Mouse (Mus musculus): Measurements from ENCODE around the gene Pradc1. TPM values are rescaled to one million over a fixed set of nuclear protein-coding genes. Genes with fewer than 3 reads are reported as not detected.

Gene Pradc1
- polyA plus RNA-seq, 1 experiment from 2014 or later, result 44.2 TPM

DNA sequence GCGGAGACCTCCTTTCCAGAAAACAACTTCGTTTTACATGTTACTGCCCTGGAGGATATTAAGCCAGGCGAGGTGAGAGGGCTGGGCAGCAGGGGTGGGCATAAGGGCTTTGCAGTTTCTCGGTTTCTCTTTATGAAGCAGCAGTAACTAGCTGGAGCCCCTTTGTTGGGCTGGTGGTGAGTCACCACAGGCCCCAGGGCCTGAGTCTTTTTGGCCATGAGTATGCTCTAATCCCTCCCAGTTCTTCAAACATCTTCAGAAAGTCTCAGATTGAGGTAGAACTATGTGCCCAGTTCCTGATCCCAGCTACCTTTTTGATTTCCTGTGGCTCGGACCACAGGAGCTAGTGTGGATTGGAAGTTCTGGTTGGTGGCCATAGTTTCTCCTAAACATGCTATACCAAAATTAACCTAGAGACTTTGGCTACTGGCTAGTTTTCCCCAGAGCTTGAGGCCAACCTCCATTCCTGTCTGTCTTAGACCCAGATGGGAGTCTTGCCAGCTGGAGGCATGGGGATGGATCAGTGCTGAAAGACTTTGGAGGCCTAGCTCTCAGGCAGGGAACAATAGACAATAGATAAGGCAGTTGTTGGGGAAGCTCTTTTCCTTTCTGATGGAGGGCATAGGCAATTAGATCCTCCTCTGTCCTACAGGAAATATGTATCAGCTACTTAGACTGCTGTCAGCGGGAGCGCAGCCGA, 7.4 kb downstream of the Pradc1 start:
- Histone ChIP-seq H3K36me3 (ENCODE audit: control insufficient read depth, insufficient read depth) (peaks cover 34% of the 10 kb centered on the region), H3K4me3 (ENCODE audit: low read length) (no peak overlapping the region), H3K9ac (ENCODE audit: low read length) (no peak overlapping the region), H3K4me2 (ENCODE audit: low read depth, low read length) (no peak overlapping the region), H3K27me3 (ENCODE audit: control insufficient read depth, insufficient read depth, low read length) (no peaks in the 10 kb centered on the region), H3K27ac (ENCODE audit: low read length) (no peak overlapping the region), H3K9me3 (replicated peaks; ENCODE audit: control insufficient read depth, low read length) (no peaks in the 10 kb centered on the region), H3K4me1 (ENCODE audit: control insufficient read depth, insufficient read depth, low read length) (no peaks in the 10 kb centered on the region; the same call in 1 of the 2 replicates)
- WGBS, result 73% methylated on average over 8 of the region's 8 CpGs
- ATAC-seq (replicated peaks; ENCODE audit: extremely low read depth, insufficient read depth, low FRiP score), result no peak

DNA sequence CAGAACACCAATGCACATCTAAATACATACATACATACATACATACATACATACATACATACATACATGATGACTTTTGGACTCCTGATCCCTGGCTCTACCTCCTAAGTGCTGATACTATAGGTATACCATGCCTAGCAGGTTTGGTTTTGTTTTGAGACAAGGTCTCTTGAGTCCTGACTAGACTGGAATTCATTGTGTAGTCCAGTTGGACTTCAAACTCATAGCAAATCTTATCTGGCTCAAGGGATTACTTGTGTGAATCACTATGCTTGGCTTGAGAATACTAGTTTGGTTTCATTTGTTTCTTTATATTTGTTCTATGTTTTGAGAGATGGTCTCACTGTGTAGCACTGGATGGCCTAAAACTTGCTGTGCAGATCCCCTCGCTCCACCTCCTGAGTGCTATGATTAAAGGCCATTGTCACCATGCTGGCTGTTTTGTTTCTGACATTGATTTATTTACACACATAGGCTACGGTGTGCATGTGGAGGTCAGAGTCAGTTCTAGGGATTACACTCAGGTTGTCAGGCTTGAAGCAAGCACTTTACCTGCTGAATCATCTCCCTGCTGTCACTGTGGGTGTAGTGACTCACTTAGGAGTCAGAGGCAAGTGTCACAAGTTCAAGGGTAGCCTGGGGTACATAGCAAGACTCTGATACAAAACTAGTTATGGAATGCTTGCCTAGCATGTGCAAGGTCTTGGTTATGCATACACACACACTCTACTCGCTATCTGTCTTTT, 8.1 kb downstream of the Pradc1 start:
- Histone ChIP-seq H3K4me2 (ENCODE audit: low read depth, low read length) (no peak overlapping the region), H3K4me3 (ENCODE audit: low read length) (no peak overlapping the region), H3K27me3 (ENCODE audit: control insufficient read depth, insufficient read depth, low read length) (no peaks in the 10 kb centered on the region), H3K9me3 (replicated peaks; ENCODE audit: control insufficient read depth, low read length) (no peaks in the 10 kb centered on the region), H3K27ac (ENCODE audit: low read length) (no peak overlapping the region; the same call in 1 of the 2 replicates), H3K4me1 (ENCODE audit: control insufficient read depth, insufficient read depth, low read length) (no peaks in the 10 kb centered on the region; the same call in 1 of the 2 replicates), H3K9ac (ENCODE audit: low read length) (no peak overlapping the region), H3K36me3 (ENCODE audit: control insufficient read depth, insufficient read depth) (peaks cover 40% of the 10 kb centered on the region)
- ATAC-seq (replicated peaks; ENCODE audit: extremely low read depth, insufficient read depth, low FRiP score), result no peak
- WGBS, result 88% methylated on average over 3 of the region's 3 CpGs

GRCm38 (mm10) chr6:85441142-85441541, 10.6 kb downstream of the Pradc1 start:
- Histone ChIP-seq H3K4me2 (ENCODE audit: low read depth, low read length) (no peak overlapping the region), H3K9me3 (replicated peaks; ENCODE audit: control insufficient read depth, low read length) (no peaks in the 10 kb centered on the region), H3K9ac (ENCODE audit: low read length) (no peak overlapping the region), H3K4me1 (ENCODE audit: control insufficient read depth, insufficient read depth, low read length) (no peaks in the 10 kb centered on the region; the same call in 1 of the 2 replicates), H3K27me3 (ENCODE audit: control insufficient read depth, insufficient read depth, low read length) (no peaks in the 10 kb centered on the region), H3K27ac (ENCODE audit: low read length) (no peak overlapping the region), H3K4me3 (ENCODE audit: low read length) (no peak overlapping the region), H3K36me3 (ENCODE audit: control insufficient read depth, insufficient read depth) (peaks cover 36% of the 10 kb centered on the region)
- 87% methylated on average over 4 of the region's 4 CpGs for WGBS
- ATAC-seq (replicated peaks; ENCODE audit: extremely low read depth, insufficient read depth, low FRiP score), result no peak

DNA sequence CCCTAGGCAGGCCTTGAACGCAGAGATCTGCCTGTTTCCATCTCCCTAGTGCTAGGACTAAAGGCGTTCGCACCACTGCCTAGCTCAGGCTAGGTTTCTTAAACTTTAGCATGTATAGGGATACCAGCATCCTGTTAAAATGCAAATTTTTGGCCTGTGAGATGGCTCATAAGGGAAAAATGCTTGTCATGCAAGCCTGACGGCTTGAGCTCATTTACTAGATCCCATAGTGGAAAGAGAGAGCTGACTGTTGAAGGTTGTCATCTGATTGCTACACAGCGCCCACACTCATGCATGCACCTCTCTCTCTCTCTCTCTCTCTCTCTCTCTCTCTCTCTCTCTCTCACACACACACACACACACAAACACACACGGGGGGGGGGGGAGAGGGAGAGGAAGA, 15.1 kb downstream of the Pradc1 start:
- H3K36me3 ChIP-seq (ENCODE audit: control insufficient read depth, insufficient read depth), result peaks cover 17% of the 10 kb centered on the region
- no peak overlapping the region for H3K9ac ChIP-seq (ENCODE audit: low read length)
- no peak for ATAC-seq (replicated peaks; ENCODE audit: extremely low read depth, insufficient read depth, low FRiP score)
- H3K4me1 ChIP-seq (ENCODE audit: control insufficient read depth, insufficient read depth, low read length), result peaks cover 8% of the 10 kb centered on the region
- no peak overlapping the region for H3K4me2 ChIP-seq (ENCODE audit: low read depth, low read length)
- 78% methylated on average over 5 of the region's 6 CpGs for WGBS
- no peaks in the 10 kb centered on the region for H3K27me3 ChIP-seq (ENCODE audit: control insufficient read depth, insufficient read depth, low read length)
- no peak overlapping the region for H3K27ac ChIP-seq (ENCODE audit: low read length)
- H3K9me3 ChIP-seq (replicated peaks; ENCODE audit: control insufficient read depth, low read length), result no peaks in the 10 kb centered on the region
- H3K4me3 ChIP-seq (ENCODE audit: low read length), result no peak overlapping the region

GRCm38 (mm10) chr6:85436204-85436603, 15.6 kb downstream of the Pradc1 start:
- 63% methylated on average over 1 of the region's 1 CpGs for WGBS
- no peaks in the 10 kb centered on the region for H3K27me3 ChIP-seq (ENCODE audit: control insufficient read depth, insufficient read depth, low read length)
- H3K27ac ChIP-seq (ENCODE audit: low read length), result no peak overlapping the region
- H3K9me3 ChIP-seq (replicated peaks; ENCODE audit: control insufficient read depth, low read length), result no peaks in the 10 kb centered on the region
- peaks cover 11% of the 10 kb centered on the region for H3K4me1 ChIP-seq (ENCODE audit: control insufficient read depth, insufficient read depth, low read length)
- no peak for ATAC-seq (replicated peaks; ENCODE audit: extremely low read depth, insufficient read depth, low FRiP score)
- H3K4me3 ChIP-seq (ENCODE audit: low read length), result no peak overlapping the region
- no peak overlapping the region for H3K4me2 ChIP-seq (ENCODE audit: low read depth, low read length)
- H3K36me3 ChIP-seq (ENCODE audit: control insufficient read depth, insufficient read depth), result peaks cover 15% of the 10 kb centered on the region
- H3K9ac ChIP-seq (ENCODE audit: low read length), result no peak overlapping the region

DNA sequence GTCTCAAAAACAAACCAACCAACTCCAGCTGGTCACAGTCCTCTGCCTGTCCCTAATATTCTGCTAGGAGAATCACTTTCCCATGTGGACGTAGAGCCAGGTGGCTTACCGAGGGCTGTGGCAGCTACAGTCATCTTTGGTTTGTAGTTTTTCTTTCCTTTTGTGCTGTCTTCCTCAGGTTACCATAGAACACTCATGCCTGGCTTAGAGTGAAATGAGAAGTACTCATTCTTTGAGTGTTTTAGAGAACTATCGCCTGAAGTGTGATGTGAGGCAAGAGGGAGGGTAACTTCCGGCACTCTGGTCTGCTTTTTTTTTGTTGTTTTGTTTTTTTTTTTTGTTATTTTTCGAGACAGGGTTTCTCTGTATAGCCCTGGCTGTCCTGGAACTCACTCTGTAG, 17.9 kb downstream of the Pradc1 start:
- ATAC-seq (replicated peaks; ENCODE audit: extremely low read depth, insufficient read depth, low FRiP score), result no peak
- Histone ChIP-seq H3K27ac (ENCODE audit: low read length) (no peak overlapping the region), H3K4me1 (ENCODE audit: control insufficient read depth, insufficient read depth, low read length) (peaks cover 11% of the 10 kb centered on the region), H3K4me3 (ENCODE audit: low read length) (no peak overlapping the region), H3K4me2 (ENCODE audit: low read depth, low read length) (no peak overlapping the region), H3K9me3 (replicated peaks; ENCODE audit: control insufficient read depth, low read length) (no peaks in the 10 kb centered on the region), H3K9ac (ENCODE audit: low read length) (no peak overlapping the region), H3K36me3 (ENCODE audit: control insufficient read depth, insufficient read depth) (peaks cover 5% of the 10 kb centered on the region; the same call in 1 of the 2 replicates), H3K27me3 (ENCODE audit: control insufficient read depth, insufficient read depth, low read length) (no peaks in the 10 kb centered on the region)
- WGBS, result 76% methylated on average over 5 of the region's 5 CpGs

DNA sequence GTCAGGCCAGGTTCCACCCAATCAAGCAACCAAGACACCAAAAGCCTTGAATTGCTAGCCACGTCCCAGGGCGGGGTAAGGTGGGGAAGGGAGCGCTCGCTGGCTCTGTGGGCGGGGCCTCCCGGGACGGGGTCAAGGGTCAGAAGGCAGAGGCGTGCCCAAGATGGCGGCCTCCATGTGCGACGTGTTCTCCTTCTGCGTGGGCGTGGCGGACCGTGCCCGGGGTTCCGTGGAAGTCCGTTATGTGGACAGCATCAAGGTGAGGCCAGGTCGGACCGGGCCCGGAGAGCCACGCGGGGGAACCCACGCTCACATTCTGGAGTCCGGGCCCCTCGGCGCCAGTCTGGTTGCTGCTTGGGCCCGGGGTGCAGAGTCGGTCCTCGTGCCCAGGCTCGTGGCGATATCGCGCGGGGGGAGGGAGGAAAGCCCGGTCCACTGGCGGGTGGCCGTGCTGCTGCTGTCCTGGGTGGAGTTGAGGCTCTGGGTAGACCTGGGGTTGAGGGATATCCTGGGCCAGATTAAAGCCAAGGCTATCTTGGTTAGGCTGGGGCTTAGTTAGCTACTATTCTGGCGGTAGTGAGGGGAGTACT, 19.8 kb downstream of the Pradc1 start, which contains the start of gene Smyd5:
Smyd5 (plus strand) TSS at position 148 of the 590 bp plus-strand sequence.
- Histone ChIP-seq H3K9ac (ENCODE audit: low read length) (peak within 1 kb of the TSS; percentile 92), H3K27ac (ENCODE audit: low read length) (no peak within 1 kb of the TSS), H3K36me3 (ENCODE audit: control insufficient read depth, insufficient read depth) (no peaks in the 10 kb centered on the region), H3K27me3 (ENCODE audit: control insufficient read depth, insufficient read depth, low read length) (no peaks in the 10 kb centered on the region; the same call in 1 of the 2 replicates), H3K9me3 (replicated peaks; ENCODE audit: control insufficient read depth, low read length) (no peaks in the 10 kb centered on the region), H3K4me2 (ENCODE audit: low read depth, low read length) (peak within 1 kb of the TSS; percentile 81), H3K4me3 (ENCODE audit: low read length) (peak within 1 kb of the TSS; percentile 97), H3K4me1 (ENCODE audit: control insufficient read depth, insufficient read depth, low read length) (peaks cover 11% of the 10 kb centered on the region)
- ATAC-seq (replicated peaks; ENCODE audit: extremely low read depth, insufficient read depth, low FRiP score), result peak; percentile 86
- WGBS, result under 1% methylated on average over 39 of the region's 39 CpGs

- ATAC-seq (replicated peaks; ENCODE audit: extremely low read depth, insufficient read depth, low FRiP score), result peak; percentile 24; the same call in 1 of the 2 replicates
- peak overlapping the region; percentile 92 for H3K9ac ChIP-seq (ENCODE audit: low read length)
- peaks cover 11% of the 10 kb centered on the region for H3K4me1 ChIP-seq (ENCODE audit: control insufficient read depth, insufficient read depth, low read length)
- H3K27ac ChIP-seq (ENCODE audit: low read length), result no peak overlapping the region
- H3K4me2 ChIP-seq (ENCODE audit: low read depth, low read length), result peak overlapping the region; percentile 81
- WGBS, result 45% methylated on average over 8 of the region's 8 CpGs
- peak overlapping the region; percentile 97 for H3K4me3 ChIP-seq (ENCODE audit: low read length)
- H3K36me3 ChIP-seq (ENCODE audit: control insufficient read depth, insufficient read depth), result no peaks in the 10 kb centered on the region
- peaks cover 3% of the 10 kb centered on the region for H3K27me3 ChIP-seq (ENCODE audit: control insufficient read depth, insufficient read depth, low read length)
- no peaks in the 10 kb centered on the region for H3K9me3 ChIP-seq (replicated peaks; ENCODE audit: control insufficient read depth, low read length)
Observed at GRCm38 (mm10) chr6:85431274-85431841, 20.4 kb downstream of the Pradc1 start.

All from heart, embryonic 16.5 days (tissue).